Mouse (Mus musculus): ENCODE results near the gene Myrip.

DNA sequence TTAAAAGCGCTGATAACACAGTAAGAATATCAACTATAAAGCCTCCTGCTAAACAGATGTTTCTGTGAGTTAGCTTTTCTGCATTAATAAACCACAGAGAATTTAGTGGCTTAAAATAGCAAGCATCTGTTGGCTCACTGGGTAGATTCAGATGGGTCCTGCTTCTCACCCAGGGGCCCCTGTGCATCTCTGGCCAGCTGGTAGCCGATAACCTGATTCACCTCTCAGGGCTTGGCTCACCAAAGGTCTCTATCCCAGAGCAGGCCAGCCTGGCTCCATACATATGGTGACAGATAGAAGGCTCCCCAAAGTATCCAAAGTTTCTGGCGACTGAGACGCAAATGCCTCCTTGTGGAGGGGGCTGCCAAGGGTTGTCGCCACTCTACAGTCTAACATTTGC lies 115.4 kb downstream of the Myrip start:
- TF ChIP-seq CTCF (conservative IDR thresholded peaks at IDR 0.05; ENCODE audit: insufficient read depth, insufficient read length, low read depth, low read length) (no peak), POLR2A (IDR thresholded peaks at IDR 0.05; ENCODE audit: low read depth, low read length) (no peak)
